Mouse (Mus musculus): Measurements from ENCODE around the gene Mylpf. TPM values are rescaled to one million over a fixed set of nuclear protein-coding genes. Genes with fewer than 3 reads are reported as not detected.

Mylpf gene
- total and polyA plus RNA-seq, 3 experiments, result 3.0 to 5.2 (median 3.2) TPM

DNA sequence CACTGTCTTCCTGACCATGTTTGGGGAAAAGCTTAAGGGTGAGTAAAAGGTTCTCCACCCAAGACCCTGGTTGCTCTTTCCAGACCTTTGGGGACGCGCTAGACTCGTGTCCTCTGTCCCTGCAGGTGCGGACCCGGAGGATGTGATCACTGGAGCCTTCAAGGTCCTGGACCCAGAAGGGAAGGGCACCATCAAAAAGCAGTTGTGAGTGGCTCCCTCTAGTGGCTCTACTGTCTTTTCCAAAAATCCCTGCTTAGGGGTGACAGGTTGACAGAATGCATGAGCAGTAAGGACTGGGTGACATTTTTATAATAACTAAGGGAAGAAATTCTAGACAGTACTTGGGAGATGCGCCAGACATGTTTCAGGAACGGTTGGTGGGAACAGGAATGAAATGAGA, 4.8 kb downstream of the Mylpf start:
- Histone ChIP-seq H3K9ac (ENCODE audit: insufficient read depth, low read depth) (no peak overlapping the region), H3K27ac (ENCODE audit: insufficient read depth, low read depth) (no peak overlapping the region), H3K9me3 (replicated peaks; ENCODE audit: low read length) (no peaks in the 10 kb centered on the region), H3K4me2 (ENCODE audit: insufficient read depth, low read depth, poor library complexity, severe bottlenecking) (no peak overlapping the region), H3K36me3 (replicated peaks in 1 of 2; ENCODE audit: control insufficient read depth in 1 of 2, insufficient read depth in 1 of 2, low read length in 1 of 2) (peaks cover 26 to 44% of the 10 kb centered on the region in 2 experiments), H3K4me3 (replicated peaks in 1 of 3; ENCODE audit: low read depth in 2 of 3, low read length in 2 of 3, poor library complexity in 1 of 3) (no peak overlapping the region), H3K27me3 (replicated peaks) (no peaks in the 10 kb centered on the region), H3K79me2 (replicated peaks; ENCODE audit: control insufficient read depth, extremely low read depth, insufficient read depth, poor library complexity, severe bottlenecking) (peaks cover 18% of the 10 kb centered on the region), H3K4me1 (ENCODE audit: control insufficient read depth in 1 of 2, insufficient read depth in 2 of 2) (peaks cover 10 to 53% of the 10 kb centered on the region in 2 experiments)
- DNase-seq (ENCODE audit: extremely low read depth), result peak; percentile 65
- in situ Hi-C loops (cut with MboI; ENCODE audit: low pct_ligation_motif_present, low pct_unique_long_range_greater_than_20kb, low sequenced_read_pairs) (no loop called here), dilution Hi-C loops (cut with MboI; ENCODE audit: extremely low pct_ligation_motif_present, extremely low pct_unique_long_range_greater_than_20kb, low sequenced_read_pairs) (no loop called here)
- TF ChIP-seq RCOR1 (conservative IDR thresholded peaks at IDR 0.05; ENCODE audit: low read depth, low read length) (no peak), SMC3 (IDR thresholded peaks at IDR 0.05; ENCODE audit: low read depth, low read length) (peak; percentile 50), IRF4 (IDR thresholded peaks at IDR 0.05; ENCODE audit: low read depth, low read length) (0 out of 2 replicates have a peak, but pooled peaks have one; percentile 12), RAD21 (IDR thresholded peaks at IDR 0.05; ENCODE audit: low read depth, low read length) (peak; percentile 37), CTCF (conservative IDR thresholded peaks at IDR 0.05 in 1 of 2, IDR thresholded peaks at IDR 0.05 in 1 of 2; ENCODE audit: low read depth in 2 of 2, low read length in 2 of 2) (peak; percentile 64 to 74), UBTF (IDR thresholded peaks at IDR 0.05; ENCODE audit: low read depth, low read length) (no peak), ELF1 (IDR thresholded peaks at IDR 0.05; ENCODE audit: low read depth, low read length) (0 out of 2 replicates have a peak, but pooled peaks have one; percentile 24)

- no peak overlapping the region for H3K27ac ChIP-seq (ENCODE audit: insufficient read depth, low read depth)
- no peaks in the 10 kb centered on the region for H3K9me3 ChIP-seq (replicated peaks; ENCODE audit: low read length)
- no peak overlapping the region for H3K4me2 ChIP-seq (ENCODE audit: insufficient read depth, low read depth, poor library complexity, severe bottlenecking)
- H3K4me3 ChIP-seq (replicated peaks in 1 of 3; ENCODE audit: low read depth in 2 of 3, low read length in 2 of 3, poor library complexity in 1 of 3), result no peak overlapping the region
- H3K27me3 ChIP-seq (replicated peaks), result no peaks in the 10 kb centered on the region
- peaks cover 18% of the 10 kb centered on the region for H3K79me2 ChIP-seq (replicated peaks; ENCODE audit: control insufficient read depth, extremely low read depth, insufficient read depth, poor library complexity, severe bottlenecking)
- H3K4me1 ChIP-seq (ENCODE audit: control insufficient read depth in 1 of 2, insufficient read depth in 2 of 2), result peaks cover 11 to 57% of the 10 kb centered on the region in 2 experiments
- dilution Hi-C loops (cut with MboI; ENCODE audit: extremely low pct_ligation_motif_present, extremely low pct_unique_long_range_greater_than_20kb, low sequenced_read_pairs), result no loop called here
- H3K9ac ChIP-seq (ENCODE audit: insufficient read depth, low read depth), result no peak overlapping the region
- H3K36me3 ChIP-seq (replicated peaks in 1 of 2; ENCODE audit: control insufficient read depth in 1 of 2, insufficient read depth in 1 of 2, low read length in 1 of 2), result peaks cover 26 to 44% of the 10 kb centered on the region in 2 experiments
- no peak for TF ChIP-seq POLR2A (IDR thresholded peaks at IDR 0.05; ENCODE audit: low read depth, low read length)
- no peak for TF ChIP-seq BHLHE40 (IDR thresholded peaks at IDR 0.05; ENCODE audit: low read depth, low read length)
- TF ChIP-seq TBP (conservative IDR thresholded peaks at IDR 0.05; ENCODE audit: low read depth, low read length), result no peak
- no peak for TF ChIP-seq MAFK (IDR thresholded peaks at IDR 0.05; ENCODE audit: insufficient replicate concordance, low read length)
- no peak for TF ChIP-seq ZMIZ1 (IDR thresholded peaks at IDR 0.05; ENCODE audit: low read depth, low read length)
- TF ChIP-seq UBTF (IDR thresholded peaks at IDR 0.05; ENCODE audit: low read depth, low read length), result no peak
- no peak for TF ChIP-seq ZNF384 (IDR thresholded peaks at IDR 0.05; ENCODE audit: low read depth, low read length)
- no peak for TF ChIP-seq MYC (IDR thresholded peaks at IDR 0.05; ENCODE audit: low read depth, low read length)
- TF ChIP-seq ZKSCAN1 (IDR thresholded peaks at IDR 0.05; ENCODE audit: borderline replicate concordance, low read depth, low read length), result no peak
- TF ChIP-seq SIN3A (IDR thresholded peaks at IDR 0.05; ENCODE audit: low read length), result no peak
- no peak for TF ChIP-seq ELF1 (IDR thresholded peaks at IDR 0.05; ENCODE audit: low read depth, low read length)
- DNase-seq (ENCODE audit: extremely low read depth), result no peak
- in situ Hi-C loops (cut with MboI; ENCODE audit: low pct_ligation_motif_present, low pct_unique_long_range_greater_than_20kb, low sequenced_read_pairs), result no loop called here
Observed at GRCm38 (mm10) chr7:127213930-127214329, 5.2 kb downstream of the Mylpf start.

Measured in CH12.LX (cell line).